Mouse (Mus musculus): ENCODE measurements around the gene Gpr15. TPM values are rescaled to one million over a fixed set of nuclear protein-coding genes. Genes with fewer than 3 reads are reported as not detected.

Gene Gpr15
- polyA plus RNA-seq, 1 experiment from 2014 or later = not detected

- Histone ChIP-seq H3K4me1 (ENCODE audit: control insufficient read depth, insufficient read depth, low read length) (peaks cover 4% of the 10 kb centered on the region), H3K9ac (ENCODE audit: low read length) (peak within 1 kb of the TSS; percentile 78), H3K9me3 (replicated peaks; ENCODE audit: control insufficient read depth, low read length) (no peaks in the 10 kb centered on the region), H3K4me2 (ENCODE audit: low read length) (peak within 1 kb of the TSS; percentile 70), H3K27me3 (replicated peaks; ENCODE audit: control insufficient read depth, insufficient read depth, low read length) (no peaks in the 10 kb centered on the region), H3K4me3 (ENCODE audit: low read depth, low read length) (peak within 1 kb of the TSS; percentile 73), H3K36me3 (ENCODE audit: control insufficient read depth, insufficient read depth, low read length) (peaks cover 26% of the 10 kb centered on the region), H3K27ac (ENCODE audit: low read depth, low read length) (peak within 1 kb of the TSS; percentile 69)
- DNase-seq (ENCODE audit: low spot score) = peak; percentile 98
- peak; percentile 100 for ATAC-seq
- 1% methylated on average over 34 of the region's 35 CpGs for WGBS
These were observed 8.7 kb upstream of the Gpr15 start, which contains the start of gene Cldnd1 for GRCm38 (mm10) chr16:58727477-58728131. Cldnd1 (plus strand) TSS chr16:58727910.

- Histone ChIP-seq H3K9ac (ENCODE audit: low read length) (no peak overlapping the region), H3K36me3 (ENCODE audit: control insufficient read depth, insufficient read depth, low read length) (peaks cover 18% of the 10 kb centered on the region), H3K4me1 (ENCODE audit: control insufficient read depth, insufficient read depth, low read length) (peaks cover 4% of the 10 kb centered on the region), H3K4me3 (ENCODE audit: low read depth, low read length) (0 out of 2 replicates have a peak overlapping the region, but pooled peaks have one; percentile 73), H3K27me3 (replicated peaks; ENCODE audit: control insufficient read depth, insufficient read depth, low read length) (no peaks in the 10 kb centered on the region), H3K4me2 (ENCODE audit: low read length) (peak overlapping the region; percentile 31; the same call in 1 of the 2 replicates), H3K27ac (ENCODE audit: low read depth, low read length) (no peak overlapping the region), H3K9me3 (replicated peaks; ENCODE audit: control insufficient read depth, low read length) (no peaks in the 10 kb centered on the region)
- ATAC-seq (no peak), DNase-seq (ENCODE audit: low spot score) (no peak)
- WGBS = 82% methylated on average over 11 of the region's 11 CpGs
These were observed 8.0 kb upstream of the Gpr15 start for GRCm38 (mm10) chr16:58726680-58727476.

GRCm38 (mm10) chr16:58722292-58722691 lies 3.4 kb upstream of the Gpr15 start:
- Histone ChIP-seq H3K27me3 (replicated peaks; ENCODE audit: control insufficient read depth, insufficient read depth, low read length) (no peaks in the 10 kb centered on the region), H3K9me3 (replicated peaks; ENCODE audit: control insufficient read depth, low read length) (no peaks in the 10 kb centered on the region), H3K4me2 (ENCODE audit: low read length) (no peak overlapping the region), H3K27ac (ENCODE audit: low read depth, low read length) (no peak overlapping the region), H3K36me3 (ENCODE audit: control insufficient read depth, insufficient read depth, low read length) (no peaks in the 10 kb centered on the region), H3K4me1 (ENCODE audit: control insufficient read depth, insufficient read depth, low read length) (no peaks in the 10 kb centered on the region), H3K4me3 (ENCODE audit: low read depth, low read length) (no peak overlapping the region), H3K9ac (ENCODE audit: low read length) (no peak overlapping the region)
- 87% methylated on average over 2 of the region's 2 CpGs for WGBS
- DNase-seq (ENCODE audit: low spot score) = no peak
- ATAC-seq = no peak

- no peak overlapping the region for H3K27ac ChIP-seq (ENCODE audit: low read depth, low read length)
- 74% methylated on average over 4 of the region's 4 CpGs for WGBS
- no peak overlapping the region for H3K4me3 ChIP-seq (ENCODE audit: low read depth, low read length)
- H3K4me2 ChIP-seq (ENCODE audit: low read length) = no peak overlapping the region
- H3K9me3 ChIP-seq (replicated peaks; ENCODE audit: control insufficient read depth, low read length) = no peaks in the 10 kb centered on the region
- H3K27me3 ChIP-seq (replicated peaks; ENCODE audit: control insufficient read depth, insufficient read depth, low read length) = no peaks in the 10 kb centered on the region
- no peaks in the 10 kb centered on the region for H3K36me3 ChIP-seq (ENCODE audit: control insufficient read depth, insufficient read depth, low read length)
- ATAC-seq = no peak
- no peaks in the 10 kb centered on the region for H3K4me1 ChIP-seq (ENCODE audit: control insufficient read depth, insufficient read depth, low read length)
- H3K9ac ChIP-seq (ENCODE audit: low read length) = no peak overlapping the region
- no peak for DNase-seq (ENCODE audit: low spot score)
These were observed 3.9 kb downstream of the Gpr15 start for GRCm38 (mm10) chr16:58715018-58715417.

GRCm38 (mm10) chr16:58713128-58713527 lies 5.7 kb downstream of the Gpr15 start:
- no peak overlapping the region for H3K27ac ChIP-seq (ENCODE audit: low read depth, low read length)
- no peaks in the 10 kb centered on the region for H3K27me3 ChIP-seq (replicated peaks; ENCODE audit: control insufficient read depth, insufficient read depth, low read length)
- H3K4me1 ChIP-seq (ENCODE audit: control insufficient read depth, insufficient read depth, low read length) = no peaks in the 10 kb centered on the region
- ATAC-seq = no peak
- H3K9me3 ChIP-seq (replicated peaks; ENCODE audit: control insufficient read depth, low read length) = no peaks in the 10 kb centered on the region
- no peak overlapping the region for H3K4me3 ChIP-seq (ENCODE audit: low read depth, low read length)
- no peaks in the 10 kb centered on the region for H3K36me3 ChIP-seq (ENCODE audit: control insufficient read depth, insufficient read depth, low read length)
- H3K4me2 ChIP-seq (ENCODE audit: low read length) = no peak overlapping the region
- H3K9ac ChIP-seq (ENCODE audit: low read length) = no peak overlapping the region
- no peak for DNase-seq (ENCODE audit: low spot score)
- 93% methylated on average over 1 of the region's 1 CpGs for WGBS

- Histone ChIP-seq H3K27ac (ENCODE audit: low read depth, low read length) (no peak overlapping the region), H3K9me3 (replicated peaks; ENCODE audit: control insufficient read depth, low read length) (no peaks in the 10 kb centered on the region), H3K4me3 (ENCODE audit: low read depth, low read length) (no peak overlapping the region), H3K36me3 (ENCODE audit: control insufficient read depth, insufficient read depth, low read length) (no peaks in the 10 kb centered on the region), H3K27me3 (replicated peaks; ENCODE audit: control insufficient read depth, insufficient read depth, low read length) (no peaks in the 10 kb centered on the region), H3K4me1 (ENCODE audit: control insufficient read depth, insufficient read depth, low read length) (no peaks in the 10 kb centered on the region), H3K9ac (ENCODE audit: low read length) (no peak overlapping the region), H3K4me2 (ENCODE audit: low read length) (no peak overlapping the region)
- ATAC-seq (no peak), DNase-seq (ENCODE audit: low spot score) (no peak)
- 84% methylated on average over 8 of the region's 8 CpGs for WGBS
These were observed 6.6 kb downstream of the Gpr15 start for GRCm38 (mm10) chr16:58712221-58712620.

- H3K27me3 ChIP-seq (replicated peaks; ENCODE audit: control insufficient read depth, insufficient read depth, low read length) = no peaks in the 10 kb centered on the region
- H3K36me3 ChIP-seq (ENCODE audit: control insufficient read depth, insufficient read depth, low read length) = no peaks in the 10 kb centered on the region
- H3K4me1 ChIP-seq (ENCODE audit: control insufficient read depth, insufficient read depth, low read length) = no peaks in the 10 kb centered on the region
- no peak overlapping the region for H3K27ac ChIP-seq (ENCODE audit: low read depth, low read length)
- H3K9ac ChIP-seq (ENCODE audit: low read length) = no peak overlapping the region
- no peak overlapping the region for H3K4me3 ChIP-seq (ENCODE audit: low read depth, low read length)
- H3K9me3 ChIP-seq (replicated peaks; ENCODE audit: control insufficient read depth, low read length) = no peaks in the 10 kb centered on the region
- H3K4me2 ChIP-seq (ENCODE audit: low read length) = no peak overlapping the region
- WGBS = 74% methylated on average over 4 of the region's 4 CpGs
- DNase-seq (ENCODE audit: low spot score) = no peak
- ATAC-seq = no peak
These were observed 9.3 kb downstream of the Gpr15 start for GRCm38 (mm10) chr16:58709536-58709935.

GRCm38 (mm10) chr16:58708601-58709475 lies 10.0 kb downstream of the Gpr15 start:
- no peak for DNase-seq (ENCODE audit: low spot score)
- no peak overlapping the region for H3K27ac ChIP-seq (ENCODE audit: low read depth, low read length)
- H3K9ac ChIP-seq (ENCODE audit: low read length) = no peak overlapping the region
- no peaks in the 10 kb centered on the region for H3K36me3 ChIP-seq (ENCODE audit: control insufficient read depth, insufficient read depth, low read length)
- no peak for ATAC-seq
- no peaks in the 10 kb centered on the region for H3K4me1 ChIP-seq (ENCODE audit: control insufficient read depth, insufficient read depth, low read length)
- WGBS = 82% methylated on average over 3 of the region's 3 CpGs
- H3K4me2 ChIP-seq (ENCODE audit: low read length) = no peak overlapping the region
- H3K27me3 ChIP-seq (replicated peaks; ENCODE audit: control insufficient read depth, insufficient read depth, low read length) = no peaks in the 10 kb centered on the region
- no peaks in the 10 kb centered on the region for H3K9me3 ChIP-seq (replicated peaks; ENCODE audit: control insufficient read depth, low read length)
- H3K4me3 ChIP-seq (ENCODE audit: low read depth, low read length) = no peak overlapping the region

Data from forebrain, embryonic 14.5 days (tissue).